Mouse (Mus musculus) CD8-positive naive resting alpha-beta T cell, adult 2 months (primary cell): ENCODE measurements at regions not wholly inside any gene's neighbourhood (a gene's known extent, or its start where the extent isn't known, plus 50 kb on each side); places are given as distances from the start of the nearest gene placed in this dataset.

Experiments
- DNase-seq, 2 experiments: peaks; one replicate each; pipeline ENCODE4 v3.0.0; 2022; ENCODE audit warnings: low read depth in 2 of 2, low spot score in 2 of 2

- no peak for DNase-seq
Measured at GRCm38 (mm10) chr10:25032625-25033024, 105.3 kb upstream of the Arg1 start.

- DNase-seq: no peak
Measured at GRCm38 (mm10) chr10:25029387-25029915, 102.2 kb upstream of the Arg1 start.

- no peak for DNase-seq
Measured at GRCm38 (mm10) chr10:25023601-25024157, 96.4 kb upstream of the Arg1 start.

GRCm38 (mm10) chr10:25023044-25023540 lies 95.8 kb upstream of the Arg1 start:
- DNase-seq: no peak

GRCm38 (mm10) chr10:25018946-25019345 lies 91.7 kb upstream of the Arg1 start:
- no peak for DNase-seq

GRCm38 (mm10) chr10:25017843-25018242 lies 90.6 kb upstream of the Arg1 start:
- no peak for DNase-seq

- DNase-seq: no peak
Measured at GRCm38 (mm10) chr10:25016110-25016509, 88.8 kb upstream of the Arg1 start.

- no peak for DNase-seq
Measured at GRCm38 (mm10) chr10:25012129-25012528, 84.8 kb upstream of the Arg1 start.

GRCm38 (mm10) chr10:25001299-25001698 lies 74.0 kb upstream of the Arg1 start:
- no peak for DNase-seq

- DNase-seq: no peak
Measured at GRCm38 (mm10) chr10:25000231-25001222, 73.2 kb upstream of the Arg1 start.

- DNase-seq: no peak
Measured at GRCm38 (mm10) chr10:24999807-25000206, 72.5 kb upstream of the Arg1 start.

- DNase-seq: no peak
Measured at GRCm38 (mm10) chr10:24997661-24998060, 70.4 kb upstream of the Arg1 start.

- no peak for DNase-seq
Measured at GRCm38 (mm10) chr10:24995751-24996150, 68.5 kb upstream of the Arg1 start.

- DNase-seq: no peak
Measured at GRCm38 (mm10) chr10:24989965-24990653, 62.8 kb upstream of the Arg1 start.

GRCm38 (mm10) chr10:24984801-24985200 lies 57.5 kb upstream of the Arg1 start:
- DNase-seq: no peak

- no peak for DNase-seq
Measured at GRCm38 (mm10) chr10:24981763-24982162, 54.5 kb upstream of the Arg1 start.
